Mouse (Mus musculus) kidney, adult 2 months (tissue): ENCODE measurements at regions not wholly inside any gene's neighbourhood (a gene's known extent, or its start where the extent isn't known, plus 50 kb on each side); places are given as distances from the start of the nearest gene placed in this dataset.

Source experiments
- CTCF ChIP-seq: fragments of 200-500 bp; conservative IDR thresholded peaks from 2 replicates; pipeline ENCODE4 v1.5.1; 2011; ENCODE audit warnings: low read depth, mild to moderate bottlenecking, control low read depth, low read length, moderate library complexity, mixed read lengths; ENCODE audit not compliant: insufficient read depth, insufficient read length
- POLR2A ChIP-seq: fragments of 200-500 bp; IDR thresholded peaks from one replicate; pipeline ENCODE4 v1.6.1; 2011; ENCODE audit warnings: low read depth, low read length, control low read depth

GRCm38 (mm10) chr2:108919500-108920045, 361.0 kb upstream of the Kif18a start:
- TF ChIP-seq CTCF (no peak), POLR2A (no peak)
